Mouse (Mus musculus) spleen, adult 2 months (tissue): ENCODE data around the gene Krtap9-1.

Source experiments
- CTCF ChIP-seq: fragments of 200-500 bp; IDR thresholded peaks from 2 replicates; pipeline ENCODE4 v1.5.1; 2011; ENCODE audit warnings: mild to moderate bottlenecking, inconsistent platforms; ENCODE audit not compliant: insufficient read depth, insufficient read length, insufficient replicate concordance; ENCODE audit errors: extremely low read depth
- POLR2A ChIP-seq: fragments of 200-500 bp; IDR thresholded peaks from 2 replicates; pipeline ENCODE4 v1.6.1; 2011; ENCODE audit warnings: low read depth, low read length, inconsistent platforms

GRCm38 (mm10) chr11:99837966-99838365, 35.2 kb upstream of the Krtap9-1 start, which contains the start of gene 2300003K06Rik:
- TF ChIP-seq CTCF (no peak), POLR2A (no peak)
